Mouse (Mus musculus) G1E (cell line): ENCODE results near the gene Megf6. TPM values are rescaled to one million over a fixed set of nuclear protein-coding genes. Genes with fewer than 3 reads are reported as not detected.

ENCODE experiments used
- ATAC-seq: 2 replicates; pipeline ENCODE4 v1.8.0; 2016; ENCODE audit warnings: mild to moderate bottlenecking; ENCODE audit not compliant: insufficient number of reproducible peaks, poor library complexity, low FRiP score, severe bottlenecking; ENCODE audit errors: extremely low read depth
- DNase-seq: peaks from one replicate; pipeline ENCODE4 v3.0.0; 2012; ENCODE audit warnings: low spot score
- H3K27me3 ChIP-seq: 2 replicates; pipeline ENCODE4 v1.6.1; 2012; ENCODE audit warnings: mild to moderate bottlenecking, low read length, inconsistent platforms; ENCODE audit not compliant: insufficient read depth
- H3K36me3 ChIP-seq: replicated peaks from 2 replicates; pipeline ENCODE3; 2012; ENCODE audit warnings: mild to moderate bottlenecking, inconsistent platforms
- H3K4me1 ChIP-seq: 2 replicates; pipeline ENCODE4 v1.6.1; 2012; ENCODE audit warnings: low read depth, low read length, inconsistent platforms, mixed read lengths; ENCODE audit not compliant: insufficient read depth
- H3K4me3 ChIP-seq: 2 replicates; pipeline ENCODE4 v1.5.1; 2012; ENCODE audit warnings: low read depth, mild to moderate bottlenecking, inconsistent platforms, low read length, moderate library complexity, mixed read lengths
- H3K9me3 ChIP-seq: replicated peaks from 2 replicates; pipeline ENCODE4 v1.6.1; 2012; ENCODE audit warnings: inconsistent platforms
- CTCF ChIP-seq: IDR thresholded peaks from 2 replicates; pipeline ENCODE4 v1.5.1; 2012; ENCODE audit warnings: low read depth, low read length, inconsistent platforms, mixed read lengths
- GATA1 ChIP-seq: IDR thresholded peaks from 2 replicates; pipeline ENCODE4 v1.6.1; 2012; ENCODE audit warnings: borderline replicate concordance, low read length, inconsistent platforms, mixed read lengths
- GATA2 ChIP-seq: IDR thresholded peaks from 2 replicates; pipeline ENCODE4 v1.6.1; 2012; ENCODE audit warnings: low read depth, low read length, inconsistent platforms, borderline replicate concordance
- POLR2AphosphoS5 ChIP-seq: IDR thresholded peaks from 2 replicates; pipeline ENCODE4 v1.6.1; 2012; ENCODE audit warnings: low read depth, low read length, inconsistent platforms; ENCODE audit not compliant: insufficient replicate concordance
- TAL1 ChIP-seq: conservative IDR thresholded peaks from 2 replicates; pipeline ENCODE4 v1.6.1; 2012; ENCODE audit warnings: low read depth, low read length, inconsistent platforms, mixed read lengths
- polyA plus RNA-seq: library from polyadenylated mRNA; stranded (reverse); fragments of >175 nt; gene quantifications from 2 replicates; pipeline ENCODE4 v1.2.3, GENCODE M21; 2012
- total RNA-seq, 2 experiments: library from RNA; stranded (forward) in 1 of 2; stranded (reverse) in 1 of 2; fragments of 200-1000 nt in 1 of 2; fragments of >200 nt in 1 of 2; fragmentation: Nextera tagmentation in 1 of 2; gene quantifications; 2 replicates each; pipeline ENCODE4 v1.2.3; 2014 to 2017

Megf6 gene
- total and polyA plus RNA-seq, 3 experiments: 0.01 to 0.05 TPM; not detected in 1

- DNase-seq (peak; percentile 18), ATAC-seq (no peak)
- no peak for TF ChIP-seq POLR2AphosphoS5
- no peak for TF ChIP-seq GATA1
- no peak for TF ChIP-seq TAL1
- no peak for TF ChIP-seq GATA2
- no peak for TF ChIP-seq CTCF
- Histone ChIP-seq H3K36me3 (no peaks in the 10 kb centered on the region), H3K9me3 (peaks cover 27% of the 10 kb centered on the region), H3K4me1 (peaks cover 9% of the 10 kb centered on the region), H3K27me3 (no peaks in the 10 kb centered on the region), H3K4me3 (no peak overlapping the region)
Observed at GRCm38 (mm10) chr4:154167053-154167452, 3.5 kb upstream of the Megf6 start.

DNA sequence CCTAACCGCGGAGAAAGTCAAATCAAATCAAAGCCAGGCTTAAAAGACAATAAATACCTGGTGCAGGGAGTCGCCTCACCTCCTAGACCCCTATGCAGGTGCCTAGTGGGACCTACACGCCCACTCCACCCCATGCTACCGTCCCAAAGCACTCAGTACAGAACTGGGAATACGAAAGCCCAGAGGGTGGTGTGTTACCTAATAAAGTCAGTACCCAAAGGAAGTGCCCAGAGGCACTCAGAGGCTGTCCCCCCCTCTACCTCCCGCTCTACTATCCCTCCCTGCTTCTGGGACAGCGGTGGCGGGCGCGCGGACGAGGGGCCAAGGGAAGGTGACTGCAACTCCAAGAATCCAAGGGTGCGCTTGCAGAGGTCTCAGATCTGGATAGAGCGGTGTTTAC lies 509 bp upstream of the Megf6 start:
- no peak overlapping the region for H3K4me3 ChIP-seq
- TF ChIP-seq CTCF (no peak), POLR2AphosphoS5 (no peak), GATA1 (no peak), GATA2 (no peak), TAL1 (no peak)
- ATAC-seq (no peak), DNase-seq (no peak)
- no peaks in the 10 kb centered on the region for H3K4me1 ChIP-seq
- H3K9me3 ChIP-seq: peaks cover 50% of the 10 kb centered on the region
- H3K27me3 ChIP-seq: no peaks in the 10 kb centered on the region
- H3K36me3 ChIP-seq: no peaks in the 10 kb centered on the region

DNA sequence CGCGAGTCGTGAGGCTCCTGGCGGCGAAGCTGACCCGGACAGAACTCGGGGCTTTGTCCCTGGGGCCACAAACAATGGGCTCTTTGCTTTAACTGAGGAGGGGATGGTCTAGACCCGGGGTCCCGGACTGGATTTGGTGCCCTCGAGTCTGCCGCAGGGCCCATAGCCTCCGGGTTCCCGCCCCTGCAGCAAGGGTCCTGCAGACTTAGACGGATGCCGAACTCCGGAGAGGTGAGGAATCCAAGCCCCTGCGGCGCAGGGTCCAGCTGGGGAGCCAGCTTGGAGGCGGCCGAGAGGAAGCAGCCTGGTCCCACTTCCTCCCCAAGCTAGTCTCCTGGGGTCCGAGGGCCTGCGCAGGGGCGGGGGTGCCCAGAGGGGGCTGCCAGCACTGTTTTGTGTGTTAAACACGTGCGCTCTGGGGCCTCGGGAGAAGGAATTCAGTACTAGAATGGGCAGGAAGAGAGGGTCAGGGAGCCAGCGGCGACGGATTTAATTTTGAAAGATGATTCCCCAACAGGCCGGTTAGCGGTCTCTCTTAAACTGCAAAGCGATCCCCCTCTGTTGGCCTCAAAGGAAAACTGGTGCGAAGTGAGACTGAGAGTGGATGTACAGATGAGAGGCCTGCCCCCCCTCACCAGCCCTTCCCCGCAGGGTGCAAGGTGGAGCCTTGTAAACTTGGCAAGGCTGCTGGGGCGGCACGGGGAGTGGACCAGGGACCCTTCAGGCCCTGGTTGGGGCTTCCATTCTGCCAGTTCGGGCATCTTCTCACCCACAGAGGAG lies 811 bp downstream of the Megf6 start:
- DNase-seq (no peak), ATAC-seq (no peak)
- H3K4me1 ChIP-seq: no peaks in the 10 kb centered on the region
- no peak overlapping the region; the same call in 1 of the 2 replicates for H3K4me3 ChIP-seq
- peaks cover 63% of the 10 kb centered on the region for H3K9me3 ChIP-seq
- H3K36me3 ChIP-seq: no peaks in the 10 kb centered on the region
- no peak for TF ChIP-seq GATA2
- no peaks in the 10 kb centered on the region for H3K27me3 ChIP-seq

DNA sequence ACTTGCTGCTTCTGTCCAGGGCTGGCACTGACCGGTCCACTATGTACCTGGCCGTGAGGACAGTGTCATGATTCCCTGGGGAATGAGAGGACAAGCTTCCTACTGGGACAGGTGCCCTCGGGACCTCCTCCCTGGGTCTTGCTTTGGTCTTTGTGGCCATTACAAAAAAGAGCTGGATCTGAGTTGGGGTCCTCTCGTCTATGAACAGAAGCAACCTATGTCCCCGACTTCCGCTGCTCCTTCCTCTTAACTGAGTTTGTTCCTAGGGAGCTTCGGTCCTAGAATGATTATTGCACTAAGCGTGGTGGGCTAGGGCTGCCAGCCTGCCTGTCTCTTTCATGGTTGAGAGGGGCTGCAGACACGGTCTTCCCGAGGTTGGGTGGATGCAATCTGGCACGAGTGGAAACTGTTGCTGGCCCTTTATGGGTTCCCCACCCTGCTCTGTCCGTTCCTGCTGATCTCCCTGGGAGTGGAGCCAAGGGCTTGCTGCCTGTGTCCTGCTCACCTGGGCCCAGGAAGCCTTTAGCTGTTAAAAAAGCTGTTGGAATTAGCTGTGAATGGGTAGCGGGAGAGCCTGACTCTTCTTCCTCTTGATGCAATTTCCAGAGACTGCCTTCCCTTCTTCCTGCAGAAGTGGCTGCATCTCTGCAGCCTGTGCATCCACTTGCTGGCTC lies 1.5 kb downstream of the Megf6 start:
- no peaks in the 10 kb centered on the region for H3K27me3 ChIP-seq

DNA sequence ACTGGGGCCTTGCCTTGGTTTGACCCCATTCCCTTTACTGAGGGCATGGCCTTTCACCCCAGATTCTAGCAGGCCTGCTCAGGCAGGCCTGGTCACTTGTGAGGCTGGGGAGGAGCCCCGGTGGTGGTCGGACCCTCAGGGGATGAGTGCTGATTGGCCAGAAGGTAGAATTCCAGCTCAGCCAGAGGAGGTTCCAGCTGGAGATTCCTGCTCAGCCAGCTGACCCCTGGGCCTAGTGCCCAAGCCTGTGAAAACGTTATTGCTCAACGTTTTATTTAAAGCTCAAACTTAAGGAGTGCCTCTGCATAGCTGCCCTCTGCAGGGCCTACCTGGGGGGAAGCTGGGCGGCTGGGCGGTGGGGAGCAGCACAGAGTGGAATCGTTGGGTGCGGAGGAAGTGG lies 6.7 kb downstream of the Megf6 start:
- Histone ChIP-seq H3K4me3 (no peak overlapping the region), H3K27me3 (no peaks in the 10 kb centered on the region), H3K4me1 (no peaks in the 10 kb centered on the region), H3K36me3 (no peaks in the 10 kb centered on the region), H3K9me3 (peaks cover 76% of the 10 kb centered on the region)
- no peak for DNase-seq
- TF ChIP-seq GATA1 (no peak), TAL1 (no peak), GATA2 (no peak), CTCF (no peak), POLR2AphosphoS5 (no peak)
- no peak for ATAC-seq

More for the DNA sequence above, 1.5 kb downstream of the Megf6 start:
- ATAC-seq (no peak), DNase-seq (no peak)
- Histone ChIP-seq H3K9me3 (peaks cover 71% of the 10 kb centered on the region), H3K4me1 (no peaks in the 10 kb centered on the region), H3K4me3 (no peak overlapping the region), H3K36me3 (no peaks in the 10 kb centered on the region)
- TF ChIP-seq GATA1: no peak
- no peak for TF ChIP-seq TAL1
- TF ChIP-seq POLR2AphosphoS5: no peak
- TF ChIP-seq GATA2: no peak
- no peak for TF ChIP-seq CTCF

- peaks cover 82% of the 10 kb centered on the region for H3K9me3 ChIP-seq
- ATAC-seq: no peak
- TF ChIP-seq CTCF (no peak), GATA1 (no peak), POLR2AphosphoS5 (no peak), TAL1 (no peak), GATA2 (no peak)
- H3K36me3 ChIP-seq: no peaks in the 10 kb centered on the region
- no peak for DNase-seq
- no peaks in the 10 kb centered on the region for H3K27me3 ChIP-seq
- no peaks in the 10 kb centered on the region for H3K4me1 ChIP-seq
- no peak overlapping the region for H3K4me3 ChIP-seq
Observed at GRCm38 (mm10) chr4:154181001-154181400, 10.5 kb downstream of the Megf6 start.
